Mouse (Mus musculus) limb, embryonic 13.5 days (tissue): Measurements from ENCODE around the gene Inpp5a. TPM values are rescaled to one million over a fixed set of nuclear protein-coding genes. Genes with fewer than 3 reads are reported as not detected.
"Not testable (repeated sequence)": the region's sequence is repeated elsewhere in the genome, so short reads cannot be mapped to it uniquely, and the experiment has no call there.

Experiments
- ATAC-seq: fragments of 200-750 bp; cut with Nextera tagmentation; 2 replicates; pipeline ENCODE4 v1.8.0; 2017; ENCODE audit warnings: low read depth, moderate number of reproducible peaks, moderate TSS enrichment; ENCODE audit not compliant: low FRiP score
- H3K27ac ChIP-seq: fragments of 300-500 bp; sonication (generic); 2 replicates; pipeline ENCODE4 v1.5.1; 2015; ENCODE audit warnings: inconsistent platforms, mild to moderate bottlenecking, moderate library complexity
- H3K27me3 ChIP-seq: fragments of 300-500 bp; sonication (generic); 2 replicates; pipeline ENCODE4 v1.6.1; 2015; ENCODE audit warnings: mild to moderate bottlenecking, inconsistent platforms
- H3K36me3 ChIP-seq: fragments of 300-500 bp; sonication (generic); 2 replicates; pipeline ENCODE4 v1.6.1; 2015; ENCODE audit warnings: inconsistent platforms, mild to moderate bottlenecking, moderate library complexity
- H3K4me1 ChIP-seq: fragments of 300-500 bp; sonication (generic); 2 replicates; pipeline ENCODE4 v1.6.1; 2015; ENCODE audit warnings: inconsistent platforms
- H3K4me2 ChIP-seq: fragments of 300-500 bp; sonication (generic); replicated peaks from 2 replicates; pipeline ENCODE4 v1.6.1; 2015; ENCODE audit warnings: inconsistent platforms, mild to moderate bottlenecking, moderate library complexity
- H3K4me3 ChIP-seq: fragments of 300-500 bp; sonication (generic); 2 replicates; pipeline ENCODE4 v1.5.1; 2015; ENCODE audit warnings: moderate library complexity, mild to moderate bottlenecking, inconsistent platforms
- H3K9ac ChIP-seq: fragments of 300-500 bp; sonication (generic); 2 replicates; pipeline ENCODE4 v1.6.1; 2015; ENCODE audit warnings: mild to moderate bottlenecking, inconsistent platforms
- H3K9me3 ChIP-seq: fragments of 300-500 bp; sonication (generic); 2 replicates; pipeline ENCODE4 v1.6.1; 2016; ENCODE audit warnings: inconsistent platforms
- WGBS: fragments of 180-500 bp; shearing (Covaris S2); methylation state at CpG from one replicate; pipeline ENCODE4 v1.1.7; 2015; 5-methylcytosine and 5-hydroxymethylcytosine counted together
- polyA plus RNA-seq: library from polyadenylated mRNA; unstranded; fragments of >200 nt; fragmentation: Nextera tagmentation; extraction: Ambion mirVana; gene quantifications from 2 replicates; pipeline ENCODE4 v1.2.1, GENCODE M21; 2015

Gene Inpp5a
- polyA plus RNA-seq, 1 experiment from 2014 or later = 25.2 TPM

DNA sequence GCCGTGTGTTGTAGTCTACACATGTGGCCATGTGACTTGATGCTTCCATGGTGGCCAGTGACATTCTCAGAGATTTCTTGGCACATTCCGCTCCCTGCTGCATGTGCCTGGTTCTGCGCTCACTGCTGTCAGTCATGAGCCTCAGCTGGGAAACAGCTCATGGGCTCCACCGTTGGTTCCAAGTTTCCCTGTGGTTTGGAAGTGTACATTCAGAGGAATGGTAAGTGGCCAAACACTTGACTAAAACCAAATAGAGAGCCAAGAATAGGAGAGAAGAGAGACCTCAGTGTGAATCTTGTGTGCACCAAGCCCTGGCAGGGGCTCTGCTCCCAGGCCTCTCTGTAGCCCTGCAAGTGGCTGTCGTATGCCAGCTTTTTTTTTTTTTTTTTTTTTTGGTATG, 21.0 kb downstream of the Inpp5a start:
- no peak overlapping the region for H3K4me3 ChIP-seq
- H3K9ac ChIP-seq = no peak overlapping the region
- no peaks in the 10 kb centered on the region for H3K27me3 ChIP-seq
- WGBS = 78% methylated on average over 5 of the region's 5 CpGs
- H3K4me1 ChIP-seq = peaks cover 30% of the 10 kb centered on the region
- ATAC-seq = no peak
- H3K4me2 ChIP-seq = no peak overlapping the region
- peaks cover 7% of the 10 kb centered on the region for H3K36me3 ChIP-seq
- H3K9me3 ChIP-seq = no peaks in the 10 kb centered on the region
- H3K27ac ChIP-seq = no peak overlapping the region

DNA sequence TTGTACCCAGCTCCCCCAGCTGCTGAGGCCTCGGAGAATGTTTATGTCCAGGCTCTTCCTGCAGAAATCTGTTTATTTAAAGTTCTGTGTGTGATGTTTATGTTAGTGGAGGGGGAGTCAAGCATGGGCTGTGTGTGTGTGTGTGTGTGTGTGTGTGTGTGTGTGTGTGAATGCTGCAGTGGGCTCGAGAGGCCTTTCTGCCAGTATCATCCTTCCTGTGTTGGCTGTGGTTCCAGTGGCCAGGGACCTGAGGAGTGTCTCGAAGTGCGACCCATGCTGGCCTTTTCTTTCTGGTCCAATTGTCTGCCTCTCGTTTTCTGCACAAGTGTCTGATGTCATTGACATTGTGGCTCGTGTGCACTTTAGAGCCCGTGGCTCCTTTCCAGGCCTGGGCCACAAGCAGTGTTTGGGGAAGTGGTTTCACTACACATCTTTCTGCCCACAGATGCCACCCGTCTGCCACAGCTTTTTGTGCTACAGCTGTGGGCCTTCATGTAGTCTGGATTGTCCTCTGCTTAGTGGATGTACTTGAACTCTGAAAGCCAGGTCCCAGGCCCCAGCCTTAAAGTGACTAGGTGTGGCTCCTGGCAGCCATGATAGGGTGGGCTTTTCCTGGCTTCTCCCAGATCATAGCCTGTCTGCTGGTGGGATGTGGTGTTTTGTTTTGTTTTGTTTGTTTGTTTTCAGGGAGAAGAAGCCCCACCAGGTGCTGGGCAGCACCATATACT, 23.5 kb downstream of the Inpp5a start:
- no peaks in the 10 kb centered on the region for H3K27me3 ChIP-seq
- H3K27ac ChIP-seq = no peak overlapping the region
- H3K4me1 ChIP-seq = peaks cover 41% of the 10 kb centered on the region
- no peaks in the 10 kb centered on the region for H3K9me3 ChIP-seq
- H3K9ac ChIP-seq = 0 out of 2 replicates have a peak overlapping the region, but pooled peaks have one; percentile 35
- ATAC-seq = no peak
- 55% methylated on average over 8 of the region's 8 CpGs for WGBS
- no peak overlapping the region for H3K4me3 ChIP-seq
- no peaks in the 10 kb centered on the region for H3K36me3 ChIP-seq
- no peak overlapping the region for H3K4me2 ChIP-seq

DNA sequence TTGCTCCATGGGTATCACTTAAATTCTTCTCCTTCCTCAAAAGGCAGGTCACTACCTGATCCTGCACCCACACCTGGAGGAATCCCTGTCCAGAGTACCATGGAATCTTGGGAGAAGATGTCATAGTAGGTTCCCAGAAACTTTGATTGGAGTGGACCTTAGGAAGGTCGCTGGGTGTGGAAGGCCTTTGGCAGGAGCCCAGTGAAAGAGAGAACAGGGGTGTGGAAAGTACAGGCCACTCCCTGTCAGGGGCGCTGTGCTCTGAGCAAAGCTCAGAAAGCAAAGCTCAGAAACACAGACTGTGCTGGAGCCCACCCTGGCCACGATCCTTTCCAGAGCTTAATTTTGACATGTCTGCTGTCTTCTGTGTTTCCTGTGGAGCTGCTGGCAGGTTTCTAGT, 24.5 kb downstream of the Inpp5a start:
- WGBS = 88% methylated on average over 3 of the region's 3 CpGs
- peaks cover 41% of the 10 kb centered on the region for H3K4me1 ChIP-seq
- H3K27me3 ChIP-seq = no peaks in the 10 kb centered on the region

GRCm38 (mm10) chr7:139415616-139416225, 26.8 kb downstream of the Inpp5a start:
- H3K27ac ChIP-seq = 0 out of 2 replicates have a peak overlapping the region, but pooled peaks have one; percentile 28
- no peak for ATAC-seq

More for the DNA sequence above, 24.5 kb downstream of the Inpp5a start:
- Histone ChIP-seq H3K9ac (no peak overlapping the region), H3K4me2 (no peak overlapping the region), H3K36me3 (no peaks in the 10 kb centered on the region), H3K27ac (no peak overlapping the region), H3K4me3 (no peak overlapping the region), H3K9me3 (no peaks in the 10 kb centered on the region)
- ATAC-seq = no peak

GRCm38 (mm10) chr7:139418371-139418770, 29.5 kb downstream of the Inpp5a start:
- no peak overlapping the region for H3K27ac ChIP-seq
- H3K4me2 ChIP-seq = no peak overlapping the region
- no peaks in the 10 kb centered on the region for H3K9me3 ChIP-seq
- H3K36me3 ChIP-seq = no peaks in the 10 kb centered on the region
- no peak for ATAC-seq
- peaks cover 35% of the 10 kb centered on the region for H3K4me1 ChIP-seq
- 93% methylated on average over 1 of the region's 1 CpGs for WGBS
- H3K4me3 ChIP-seq = no peak overlapping the region
- no peak overlapping the region; the same call in 1 of the 2 replicates for H3K9ac ChIP-seq
- no peaks in the 10 kb centered on the region for H3K27me3 ChIP-seq

More at GRCm38 (mm10) chr7:139415616-139416225, 26.8 kb downstream of the Inpp5a start:
- no peaks in the 10 kb centered on the region for H3K27me3 ChIP-seq
- no peak overlapping the region for H3K9ac ChIP-seq
- no peaks in the 10 kb centered on the region for H3K9me3 ChIP-seq
- peaks cover 50% of the 10 kb centered on the region for H3K4me1 ChIP-seq
- H3K36me3 ChIP-seq = no peaks in the 10 kb centered on the region
- no peak overlapping the region for H3K4me3 ChIP-seq
- H3K4me2 ChIP-seq = no peak overlapping the region

GRCm38 (mm10) chr7:139422827-139423226, 33.9 kb downstream of the Inpp5a start:
- H3K9ac ChIP-seq = no peak overlapping the region
- no peak overlapping the region for H3K4me3 ChIP-seq
- H3K9me3 ChIP-seq = no peaks in the 10 kb centered on the region
- H3K27ac ChIP-seq = no peak overlapping the region
- H3K27me3 ChIP-seq = no peaks in the 10 kb centered on the region
- H3K36me3 ChIP-seq = peaks cover 5% of the 10 kb centered on the region
- WGBS = 90% methylated on average over 6 of the region's 6 CpGs
- no peak overlapping the region for H3K4me2 ChIP-seq
- ATAC-seq = no peak
- peaks cover 9% of the 10 kb centered on the region; the same call in 1 of the 2 replicates for H3K4me1 ChIP-seq

- Histone ChIP-seq H3K9ac (no peak overlapping the region), H3K27me3 (no peaks in the 10 kb centered on the region), H3K4me3 (no peak overlapping the region), H3K4me1 (peaks cover 14% of the 10 kb centered on the region; the same call in 1 of the 2 replicates), H3K9me3 (peaks cover 5% of the 10 kb centered on the region), H3K36me3 (no peaks in the 10 kb centered on the region; the same call in 1 of the 2 replicates), H3K27ac (no peak overlapping the region), H3K4me2 (no peak overlapping the region)
- WGBS = 88% methylated on average over 5 of the region's 5 CpGs
- no peak for ATAC-seq
These were observed 45.4 kb downstream of the Inpp5a start for GRCm38 (mm10) chr7:139434095-139434830.

- not testable (repeated sequence) for H3K4me3 ChIP-seq, ATAC-seq, H3K36me3 ChIP-seq, H3K27ac ChIP-seq, H3K9ac ChIP-seq, H3K27me3 ChIP-seq, H3K9me3 ChIP-seq, H3K4me2 ChIP-seq
- peaks cover 14% of the 10 kb centered on the region; the same call in 1 of the 2 replicates for H3K4me1 ChIP-seq
- WGBS = 82% methylated on average over 2 of the region's 2 CpGs
These were observed 46.0 kb downstream of the Inpp5a start for GRCm38 (mm10) chr7:139434931-139435330.

GRCm38 (mm10) chr7:139435749-139436148, 46.8 kb downstream of the Inpp5a start:
- Histone ChIP-seq H3K36me3 (no peaks in the 10 kb centered on the region), H3K4me2 (no peak overlapping the region), H3K9ac (no peak overlapping the region), H3K9me3 (peaks cover 5% of the 10 kb centered on the region), H3K27me3 (no peaks in the 10 kb centered on the region), H3K4me1 (peaks cover 20% of the 10 kb centered on the region; the same call in 1 of the 2 replicates), H3K27ac (no peak overlapping the region), H3K4me3 (no peak overlapping the region)
- ATAC-seq = no peak

- no peak overlapping the region for H3K27ac ChIP-seq
- H3K4me3 ChIP-seq = no peak overlapping the region
- H3K9ac ChIP-seq = no peak overlapping the region
- H3K36me3 ChIP-seq = no peaks in the 10 kb centered on the region
- no peak for ATAC-seq
- H3K9me3 ChIP-seq = no peaks in the 10 kb centered on the region
- no peak overlapping the region for H3K4me2 ChIP-seq
- H3K27me3 ChIP-seq = no peaks in the 10 kb centered on the region
- WGBS = 86% methylated on average over 7 of the region's 7 CpGs
- H3K4me1 ChIP-seq = peaks cover 32% of the 10 kb centered on the region
These were observed 48.0 kb downstream of the Inpp5a start for GRCm38 (mm10) chr7:139436951-139437350.

- ATAC-seq = no peak
- WGBS = 77% methylated on average over 5 of the region's 5 CpGs
These were observed 48.6 kb downstream of the Inpp5a start for GRCm38 (mm10) chr7:139437471-139437870.

DNA sequence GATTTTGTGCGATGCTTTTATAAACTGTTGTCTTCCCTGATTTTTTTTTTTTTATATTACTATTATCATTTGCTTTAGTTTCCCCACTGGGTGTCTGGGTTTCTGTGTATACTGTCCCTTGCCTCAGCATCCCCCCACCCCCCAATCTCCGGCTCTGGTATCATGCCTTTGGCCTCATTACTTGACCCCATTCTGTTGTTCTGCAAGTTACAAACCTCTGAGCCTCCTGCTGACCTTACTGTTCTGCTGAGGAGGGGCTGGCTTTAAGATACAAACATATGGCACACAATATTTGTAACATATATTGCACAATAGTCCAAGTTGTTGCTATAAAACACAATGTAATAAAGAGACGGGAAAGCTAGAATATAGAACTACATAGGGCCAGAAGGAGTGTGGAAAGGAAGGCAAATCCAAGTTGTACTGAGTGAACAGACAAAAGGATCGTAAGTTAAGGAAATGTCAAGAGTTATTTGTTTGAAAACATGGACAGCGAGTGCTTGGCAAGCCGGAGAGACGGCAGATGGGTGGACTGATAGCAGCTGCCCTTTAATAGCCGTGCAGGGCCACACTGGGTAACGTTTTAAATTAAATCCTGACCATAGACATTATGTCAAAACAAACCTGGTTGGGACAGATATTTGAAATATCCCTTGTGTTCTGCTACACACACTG, 49.2 kb downstream of the Inpp5a start:
- no peak overlapping the region for H3K4me3 ChIP-seq
- H3K36me3 ChIP-seq = no peaks in the 10 kb centered on the region
- no peaks in the 10 kb centered on the region for H3K27me3 ChIP-seq
- no peak for ATAC-seq
- peaks cover 38% of the 10 kb centered on the region for H3K4me1 ChIP-seq
- no peak overlapping the region for H3K9ac ChIP-seq
- H3K27ac ChIP-seq = no peak overlapping the region
- H3K4me2 ChIP-seq = no peak overlapping the region
- WGBS = 61% methylated on average over 9 of the region's 9 CpGs
- H3K9me3 ChIP-seq = no peaks in the 10 kb centered on the region

More at GRCm38 (mm10) chr7:139437471-139437870, 48.6 kb downstream of the Inpp5a start:
- Histone ChIP-seq H3K9me3 (no peaks in the 10 kb centered on the region), H3K4me3 (no peak overlapping the region), H3K27me3 (no peaks in the 10 kb centered on the region), H3K36me3 (no peaks in the 10 kb centered on the region), H3K4me2 (no peak overlapping the region), H3K9ac (no peak overlapping the region), H3K27ac (no peak overlapping the region), H3K4me1 (peaks cover 38% of the 10 kb centered on the region)
